Mouse (Mus musculus) adrenal gland, adult 18-20 months (tissue): Measurements from ENCODE around the gene Crisp2. TPM values are rescaled to one million over a fixed set of nuclear protein-coding genes. Genes with fewer than 3 reads are reported as not detected.
"Not testable (repeated sequence)": the region's sequence is repeated elsewhere in the genome, so short reads cannot be mapped to it uniquely, and the experiment has no call there.

Source experiments
- DNase-seq, 2 experiments: peaks; one replicate each; pipeline ENCODE4 v3.0.0; 2021 to 2022; ENCODE audit warnings: low spot score in 2 of 2
- total RNA-seq, 2 experiments: library from RNA; stranded (reverse); gene quantifications; 1 replicate in 1 of 2; 2 replicates in 1 of 2; pipeline ENCODE4 v1.2.3; 2021

Gene Crisp2
- total RNA-seq, 2 experiments from 2014 or later, result not detected

DNA sequence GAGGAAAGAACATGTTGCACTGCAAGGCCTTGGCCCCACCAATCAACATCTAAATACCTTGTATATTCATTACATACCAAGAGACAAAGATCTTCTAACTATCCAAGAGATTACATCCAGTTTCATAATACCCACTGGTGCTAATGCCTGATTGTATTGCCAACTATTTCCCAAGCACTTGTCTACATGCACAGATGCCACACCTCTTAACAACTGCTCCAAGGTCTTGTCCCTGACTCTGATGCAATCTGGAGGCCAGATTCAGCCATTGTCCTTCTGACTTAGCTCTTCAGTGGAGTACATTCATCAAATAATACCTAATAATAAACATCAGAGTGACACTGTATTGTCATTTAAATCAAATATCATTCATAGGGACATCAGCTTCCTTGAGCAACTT, 89.7 kb downstream of the Crisp2 start:
- DNase-seq, result not testable (repeated sequence)

DNA sequence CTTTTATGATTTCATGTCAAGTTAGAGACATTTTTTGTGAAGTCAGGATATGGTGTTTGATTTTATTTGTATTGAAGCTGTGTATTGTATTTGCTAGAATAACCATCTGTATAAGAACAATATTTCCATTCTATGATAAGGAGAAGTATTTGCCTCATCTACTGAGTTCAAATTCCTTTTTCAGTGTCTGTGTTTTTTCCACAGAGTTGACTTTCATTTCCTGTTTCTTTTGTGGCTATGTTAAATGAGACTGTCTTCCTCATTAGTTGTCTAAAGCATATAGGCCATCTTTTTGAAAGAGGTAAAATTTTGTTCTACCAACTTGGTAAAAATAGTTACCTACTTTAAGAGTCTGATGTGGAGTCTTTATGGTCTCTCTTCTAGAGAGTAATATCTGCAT, 90.5 kb downstream of the Crisp2 start:
- DNase-seq, result no peak

Other genes with a start within 250 kb of the Crisp2 start
- gene Esp6, start 245.5 kb downstream of the Crisp2 start, total RNA-seq, result not detected
- gene Esp4, start 208.4 kb downstream of the Crisp2 start, total RNA-seq, result not detected
- not detected for gene Esp3, start 174.9 kb downstream of the Crisp2 start, total RNA-seq
- not detected for gene Esp1, start 79.9 kb downstream of the Crisp2 start, total RNA-seq
- gene Rhag, start 4.1 kb upstream of the Crisp2 start, total RNA-seq, result not detected
- 1 to 10 TPM in 1 of 2 experiments, under 1 TPM in 1; 0.90 to 1.2 TPM for gene 9130008F23Rik, start 73.6 kb upstream of the Crisp2 start, total RNA-seq
- not detected for gene Glyatl3, start 107.3 kb upstream of the Crisp2 start, total RNA-seq
- 100 to 1,000 TPM; 148 to 173 TPM for gene Mut, start 127.7 kb upstream of the Crisp2 start, total RNA-seq
- 1 to 10 TPM; 5.9 to 8.1 TPM for gene Cenpq, start 128.0 kb upstream of the Crisp2 start, total RNA-seq